Mouse (Mus musculus) hematopoietic stem cell, adult 5-6 weeks (primary cell): ENCODE results near the gene Pgd. TPM values are rescaled to one million over a fixed set of nuclear protein-coding genes. Genes with fewer than 3 reads are reported as not detected.
A peak's percentile ranks its signal among the peaks of the same experiment; 100 is the strongest.
"Not testable (repeated sequence)": the region's sequence is repeated elsewhere in the genome, so short reads cannot be mapped to it uniquely, and the experiment has no call there.

Experiments
- ATAC-seq, 2 experiments: fragments of 125-278 bp in 1 of 2; replicated peaks in 1 of 2; 2 replicates each; pipeline ENCODE4 v1.8.0; 2016 to 2017; ENCODE audit warnings: inconsistent platforms in 2 of 2, mild to moderate bottlenecking in 2 of 2, moderate number of reproducible peaks in 2 of 2, low read depth in 1 of 2, moderate TSS enrichment in 1 of 2; ENCODE audit not compliant: low FRiP score in 2 of 2, poor library complexity in 2 of 2, severe bottlenecking in 2 of 2, insufficient read depth in 1 of 2, low TSS enrichment in 1 of 2
- total RNA-seq: library from RNA; stranded (forward); fragments of 172-1452, 232-1000 nt; gene quantifications from 2 replicates; pipeline ENCODE4 v1.2.3, GENCODE M21; 2017

Pgd gene
- total RNA-seq, 1 experiment from 2014 or later: 29.9 TPM

GRCm38 (mm10) chr4:149172666-149173065 is 6.1 kb upstream of the Pgd start:
- no peak for ATAC-seq

- no peak for ATAC-seq
These were observed 5.5 kb upstream of the Pgd start for GRCm38 (mm10) chr4:149172083-149172482.

DNA sequence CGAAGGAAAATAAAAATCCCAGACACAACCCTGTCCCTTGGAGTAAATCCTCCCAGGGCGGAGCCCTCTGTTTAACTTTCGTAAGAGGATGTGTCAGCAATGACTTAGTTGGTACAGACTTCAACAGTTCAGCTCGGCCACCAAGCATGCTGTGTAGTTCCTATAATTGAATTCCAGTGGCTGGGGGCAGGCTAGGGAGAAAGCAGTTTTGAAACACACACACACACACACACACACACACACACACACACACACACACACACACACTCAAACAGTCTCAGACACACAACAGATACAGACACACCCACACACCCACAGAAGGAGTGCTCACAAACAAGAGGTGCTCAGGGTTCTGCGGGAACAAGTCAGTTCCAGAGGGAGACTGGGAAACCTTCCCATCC is 5.0 kb upstream of the Pgd start:
- peak in 1 of 2 experiments; percentile 39; a peak in 1 of 4 replicates for ATAC-seq

GRCm38 (mm10) chr4:149170394-149170931 is 3.9 kb upstream of the Pgd start:
- ATAC-seq: peak; percentile 17 to 34; a peak in 2 of 4 replicates

GRCm38 (mm10) chr4:149169926-149170325 is 3.4 kb upstream of the Pgd start:
- not testable (repeated sequence) for ATAC-seq

DNA sequence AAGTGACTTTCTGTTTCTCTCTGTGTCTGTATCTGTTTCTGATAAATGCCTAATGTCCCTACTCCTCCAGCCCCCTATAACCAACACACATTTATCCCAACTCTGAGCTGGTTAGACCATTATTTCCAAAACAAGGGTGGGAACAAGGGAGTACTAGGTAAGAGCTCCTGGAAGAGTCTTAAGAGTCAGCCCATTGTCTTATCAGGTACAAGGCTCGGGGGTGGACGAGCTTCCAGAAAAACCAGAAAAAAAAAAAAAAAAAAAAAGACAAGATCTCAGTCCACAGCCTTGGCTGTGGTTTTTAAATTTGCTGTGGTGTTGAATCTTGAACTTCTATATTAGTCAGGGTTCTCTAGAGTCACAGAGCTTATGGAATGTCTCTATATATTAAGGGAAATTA is 1.4 kb upstream of the Pgd start:
- ATAC-seq: no peak

- peak; percentile 5 to 23 for ATAC-seq
These were observed 513 bp upstream of the Pgd start for GRCm38 (mm10) chr4:149166957-149167611.

DNA sequence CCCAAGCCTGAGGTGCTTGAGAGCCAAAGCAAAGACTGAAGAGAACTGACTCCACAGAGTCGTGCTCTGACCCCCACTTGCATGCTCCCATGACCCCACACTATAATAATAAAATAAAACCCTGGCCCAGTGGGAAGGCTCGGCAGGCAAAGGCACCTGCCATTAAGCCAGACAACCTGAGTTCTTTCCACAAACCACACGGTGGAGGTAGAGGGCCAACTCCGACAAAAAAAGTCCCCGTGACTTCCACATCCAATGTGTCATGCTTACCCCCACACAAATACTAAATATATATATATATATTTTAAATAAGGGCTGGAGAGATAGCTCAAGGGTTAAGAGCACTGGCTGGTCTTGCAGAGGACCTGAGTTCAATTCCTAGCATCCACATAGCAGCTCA is 2.4 kb downstream of the Pgd start:
- no peak for ATAC-seq

DNA sequence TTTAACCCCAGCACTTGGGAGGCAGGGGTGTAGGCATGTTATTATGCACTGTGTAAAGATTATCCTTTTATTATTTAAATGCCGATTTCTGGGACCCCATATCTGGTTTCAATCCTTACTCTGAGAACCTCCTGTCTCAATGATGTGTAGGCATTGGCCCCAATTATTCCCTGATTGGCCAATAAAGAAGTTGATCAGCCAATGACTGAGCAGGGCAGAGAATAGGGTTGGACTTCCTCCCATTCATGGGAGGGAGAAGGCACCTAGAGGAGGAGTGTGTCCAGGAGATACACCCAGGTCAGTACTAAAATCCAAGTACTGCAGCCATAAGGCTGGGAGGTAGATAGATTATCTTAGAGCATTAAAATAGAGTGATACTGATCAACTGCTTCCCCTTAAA is 3.4 kb downstream of the Pgd start:
- no peak for ATAC-seq

- no peak for ATAC-seq
These were observed 5.4 kb downstream of the Pgd start for GRCm38 (mm10) chr4:149161166-149161565.

- no peak for ATAC-seq
These were observed 6.7 kb downstream of the Pgd start for GRCm38 (mm10) chr4:149159891-149160290.

DNA sequence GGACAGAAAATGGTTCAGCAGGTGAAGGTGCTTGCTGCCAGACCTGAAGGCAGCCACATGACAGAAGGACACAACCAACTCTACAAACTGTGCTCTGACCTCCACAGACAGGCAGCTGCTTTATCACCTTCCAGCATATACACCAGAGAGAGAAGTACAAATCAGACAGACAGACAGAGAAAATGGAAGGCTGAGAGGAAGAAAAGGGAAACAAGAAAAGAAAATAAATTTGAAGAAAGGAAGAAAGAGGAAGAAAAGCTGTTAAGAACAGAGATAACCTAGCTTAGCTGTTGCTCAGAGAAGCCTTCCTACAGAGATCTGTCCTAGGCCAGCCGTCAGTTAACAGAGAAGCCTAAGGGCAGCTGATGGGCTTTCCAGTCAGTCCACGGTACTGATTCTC is 7.4 kb downstream of the Pgd start:
- ATAC-seq: no peak

- ATAC-seq: no peak
These were observed 9.1 kb downstream of the Pgd start for GRCm38 (mm10) chr4:149157415-149157973.

DNA sequence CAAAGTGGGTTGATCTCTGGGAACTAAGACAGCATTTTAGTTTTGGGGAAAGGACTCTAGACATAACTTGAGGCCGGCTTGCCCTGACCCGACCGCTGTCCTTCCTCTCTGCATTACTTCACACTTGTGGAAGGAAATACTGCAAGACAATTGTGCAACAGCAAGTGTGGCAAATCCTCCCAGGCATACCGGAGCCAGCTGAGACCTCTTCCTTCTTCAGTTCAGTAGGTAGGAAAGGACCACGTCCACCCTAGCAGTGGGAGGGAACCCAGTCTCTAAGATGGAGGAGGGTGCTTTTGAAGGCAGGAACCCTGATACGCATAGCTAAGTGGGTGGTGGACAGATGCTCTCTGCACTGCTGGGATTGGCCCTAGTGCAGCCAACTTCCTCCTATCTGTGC is 10.9 kb downstream of the Pgd start:
- ATAC-seq: peak; percentile 65 to 81; a peak in 2 of 4 replicates

DNA sequence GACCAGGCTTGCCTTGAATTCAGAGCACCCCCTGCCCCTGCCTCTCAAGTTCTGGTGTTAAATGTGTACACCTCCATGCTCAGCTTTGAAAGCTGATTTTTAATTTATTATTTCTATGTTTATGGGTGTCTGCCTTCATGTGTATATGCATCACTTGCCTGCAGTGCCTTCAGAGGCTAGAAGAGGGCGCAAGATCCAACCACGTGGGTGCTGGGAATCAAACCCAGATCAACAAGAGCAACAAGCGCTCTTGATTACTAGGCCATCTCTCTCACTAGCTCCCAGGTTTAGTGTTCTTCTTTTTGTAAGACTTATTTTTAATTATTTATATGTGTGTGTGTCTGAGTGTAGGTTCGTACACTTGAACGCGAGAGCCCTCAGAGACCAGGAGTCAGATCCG is 11.7 kb downstream of the Pgd start:
- ATAC-seq: no peak

- no peak for ATAC-seq
These were observed 15.8 kb downstream of the Pgd start for GRCm38 (mm10) chr4:149150721-149151120.

DNA sequence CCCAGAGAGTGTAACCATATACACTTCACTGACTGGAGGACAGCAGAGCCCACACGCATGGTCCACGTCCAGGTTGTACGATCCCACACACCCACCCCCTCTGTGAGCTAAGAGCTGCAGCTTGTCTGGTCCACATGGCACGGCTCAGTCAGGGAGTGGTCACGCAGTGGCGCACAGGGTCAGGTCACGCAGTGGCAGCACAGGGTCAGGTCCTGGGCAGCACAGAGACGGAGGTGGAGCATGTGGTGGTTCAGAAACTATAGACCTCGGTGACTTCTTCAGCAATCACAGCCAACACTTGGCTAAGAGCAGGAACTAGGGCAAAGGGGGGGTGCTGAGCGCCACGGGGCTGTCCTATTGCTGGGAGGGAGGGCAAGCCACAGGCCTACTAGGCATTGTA is 16.3 kb downstream of the Pgd start:
- no peak; a peak in 1 of 4 replicates for ATAC-seq

DNA sequence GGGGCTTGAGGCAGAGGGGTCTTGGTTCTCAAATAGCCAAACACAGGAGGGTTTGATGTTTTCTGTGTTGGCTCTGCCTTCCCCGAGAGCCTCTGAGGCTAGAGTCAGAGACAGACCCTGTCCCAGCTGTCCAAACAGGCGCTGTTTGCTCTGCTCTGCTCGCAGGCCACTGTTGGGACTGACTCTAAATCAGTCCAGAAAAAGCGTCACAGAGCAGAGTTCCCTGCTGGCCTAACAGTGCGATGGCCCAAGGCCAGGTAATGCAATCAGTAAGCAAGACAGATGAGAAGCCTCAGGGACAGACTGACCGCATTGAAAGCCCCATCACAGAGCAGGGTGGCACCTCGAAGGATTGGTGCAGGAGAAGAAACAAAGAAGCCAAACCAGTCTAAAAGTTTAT is 17.0 kb downstream of the Pgd start:
- ATAC-seq: no peak

GRCm38 (mm10) chr4:149149196-149149595 is 17.4 kb downstream of the Pgd start:
- ATAC-seq: no peak
